Mouse (Mus musculus) lung, embryonic 14.5 days (tissue): Measurements from ENCODE around the gene Gm28048. TPM values are rescaled to one million over a fixed set of nuclear protein-coding genes. Genes with fewer than 3 reads are reported as not detected.

ENCODE experiments used
- ATAC-seq: fragments of 200-750 bp; cut with Nextera tagmentation; 2 replicates; pipeline ENCODE4 v1.8.0; 2017; ENCODE audit warnings: mild to moderate bottlenecking, moderate TSS enrichment, moderate library complexity; ENCODE audit not compliant: insufficient read depth
- DNase-seq: peaks from one replicate; pipeline ENCODE4 v3.0.0-alpha.2; 2015
- H3K27ac ChIP-seq: fragments of 300-500 bp; sonication (generic); 2 replicates; pipeline ENCODE4 v1.5.1; 2014; ENCODE audit warnings: low read depth, mild to moderate bottlenecking, moderate library complexity
- H3K27me3 ChIP-seq: fragments of 300-500 bp; sonication (generic); 2 replicates; pipeline ENCODE4 v1.6.1; 2014; ENCODE audit warnings: low read length, control low read depth; ENCODE audit not compliant: insufficient read depth
- H3K36me3 ChIP-seq: fragments of 300-500 bp; sonication (generic); 2 replicates; pipeline ENCODE4 v1.6.1; 2014; ENCODE audit warnings: control low read depth; ENCODE audit not compliant: insufficient read depth
- H3K4me1 ChIP-seq: fragments of 300-500 bp; sonication (generic); 2 replicates; pipeline ENCODE4 v1.6.1; 2014; ENCODE audit warnings: antibody characterized with exemption, control low read depth; ENCODE audit not compliant: insufficient read depth
- H3K4me2 ChIP-seq: fragments of 300-500 bp; sonication (generic); 2 replicates; pipeline ENCODE4 v1.6.1; 2014; ENCODE audit warnings: mild to moderate bottlenecking
- H3K4me3 ChIP-seq: fragments of 300-500 bp; sonication (generic); 2 replicates; pipeline ENCODE4 v1.5.1; 2014; ENCODE audit warnings: low read depth, low read length
- H3K9ac ChIP-seq: fragments of 300-500 bp; sonication (generic); 2 replicates; pipeline ENCODE4 v1.6.1; 2014
- H3K9me3 ChIP-seq: fragments of 300-500 bp; sonication (generic); 2 replicates; pipeline ENCODE4 v1.6.1; 2016; ENCODE audit warnings: low read depth, low read length, control low read depth
- CTCF ChIP-seq: IDR thresholded peaks from 2 replicates; pipeline ENCODE4 v1.5.1; 2016; ENCODE audit warnings: antibody characterized with exemption, low read depth
- WGBS: fragments of 180-500 bp; shearing (Covaris S2); extraction: QIAGEN DNeasy Blood & Tissue Kit; methylation state at CpG from one replicate; pipeline ENCODE4 v1.1.7; 2014; 5-methylcytosine and 5-hydroxymethylcytosine counted together
- polyA plus RNA-seq: library from polyadenylated mRNA; unstranded; fragments of >200 nt; fragmentation: Nextera tagmentation; extraction: Ambion mirVana; gene quantifications from 2 replicates; pipeline ENCODE4 v1.2.1, GENCODE M21; 2014

Gm28048 gene
- polyA plus RNA-seq, 1 experiment from 2014 or later = 15.3 TPM

DNA sequence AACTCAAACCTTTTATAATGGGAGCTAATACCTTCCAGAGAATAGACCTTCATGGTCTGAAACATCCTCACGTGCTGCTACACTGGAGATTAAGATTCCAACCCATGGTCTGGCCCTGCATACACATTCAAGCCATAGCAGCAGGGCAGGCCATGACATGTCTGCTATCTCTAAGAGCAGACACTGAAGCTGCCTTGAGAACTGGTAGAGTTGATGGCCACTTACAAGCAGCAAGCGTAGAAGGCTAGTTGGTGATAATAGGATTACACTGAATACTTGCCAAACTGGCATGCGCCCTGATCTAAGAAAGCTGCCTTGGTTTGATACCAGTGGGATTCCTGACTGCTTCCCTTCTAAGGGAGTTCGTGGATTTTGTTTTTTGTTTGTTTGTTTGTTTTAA lies 68.1 kb downstream of the Gm28048 start:
- DNase-seq (no peak), ATAC-seq (no peak)
- H3K4me1 ChIP-seq = no peaks in the 10 kb centered on the region
- H3K9ac ChIP-seq = no peak overlapping the region
- no peak overlapping the region for H3K27ac ChIP-seq
- H3K9me3 ChIP-seq = no peaks in the 10 kb centered on the region
- WGBS = 75% methylated on average over 4 of the region's 4 CpGs
- H3K36me3 ChIP-seq = no peaks in the 10 kb centered on the region
- no peak overlapping the region for H3K4me3 ChIP-seq
- no peak for TF ChIP-seq CTCF
- no peaks in the 10 kb centered on the region for H3K27me3 ChIP-seq
- no peak overlapping the region for H3K4me2 ChIP-seq

DNA sequence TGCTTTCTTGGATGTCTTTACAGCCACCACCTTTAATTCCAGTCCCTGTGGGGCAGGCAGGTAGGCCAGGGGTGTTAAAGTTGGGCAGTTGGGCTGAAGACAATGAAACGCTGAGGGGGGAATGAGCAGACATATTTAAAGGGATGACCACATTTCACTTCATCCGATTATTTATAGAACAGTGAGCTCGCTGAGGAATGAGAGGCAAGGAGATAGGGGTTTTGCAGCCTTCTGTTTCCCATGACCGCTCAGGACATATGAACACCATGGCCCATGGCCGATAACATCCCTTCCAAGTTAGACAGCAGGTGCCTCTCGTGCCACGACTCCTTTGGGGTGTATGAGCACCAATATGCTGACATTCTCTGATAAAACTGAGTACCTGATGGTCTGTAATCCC lies 70.1 kb downstream of the Gm28048 start:
- no peak for TF ChIP-seq CTCF
- no peaks in the 10 kb centered on the region for H3K36me3 ChIP-seq
- no peak overlapping the region for H3K4me3 ChIP-seq
- H3K9ac ChIP-seq = no peak overlapping the region
- H3K9me3 ChIP-seq = no peaks in the 10 kb centered on the region
- H3K4me1 ChIP-seq = no peaks in the 10 kb centered on the region
- ATAC-seq (no peak), DNase-seq (no peak)
- H3K27me3 ChIP-seq = no peaks in the 10 kb centered on the region
- 85% methylated on average over 7 of the region's 7 CpGs for WGBS
- no peak overlapping the region for H3K4me2 ChIP-seq
- no peak overlapping the region for H3K27ac ChIP-seq

DNA sequence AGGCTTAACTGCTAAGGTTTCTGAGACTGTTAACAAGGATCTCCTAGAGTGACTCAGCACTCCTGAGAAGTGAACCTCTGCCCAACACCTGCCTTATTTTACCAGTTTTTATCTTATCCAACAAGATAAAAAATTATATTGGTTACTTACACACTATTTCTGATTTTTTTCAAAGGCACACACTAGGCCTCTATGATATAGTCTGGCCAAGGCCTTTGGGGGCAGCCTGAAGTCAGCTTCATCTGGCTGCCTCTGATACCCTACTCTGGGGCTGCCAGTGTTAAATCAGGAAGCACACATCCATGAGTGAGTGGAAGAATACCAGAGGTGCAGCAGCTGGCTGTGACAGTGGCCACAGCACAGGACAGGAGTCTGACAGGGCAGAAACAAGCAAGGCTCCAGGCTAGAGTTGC lies 75.4 kb downstream of the Gm28048 start:
- no peaks in the 10 kb centered on the region for H3K4me1 ChIP-seq
- no peak overlapping the region for H3K4me3 ChIP-seq
- no peak overlapping the region for H3K9ac ChIP-seq
- DNase-seq (no peak), ATAC-seq (no peak)
- no peak for TF ChIP-seq CTCF
- no peaks in the 10 kb centered on the region for H3K27me3 ChIP-seq
- no peak overlapping the region for H3K4me2 ChIP-seq
- no peaks in the 10 kb centered on the region for H3K36me3 ChIP-seq
- H3K27ac ChIP-seq = no peak overlapping the region
- H3K9me3 ChIP-seq = no peaks in the 10 kb centered on the region

DNA sequence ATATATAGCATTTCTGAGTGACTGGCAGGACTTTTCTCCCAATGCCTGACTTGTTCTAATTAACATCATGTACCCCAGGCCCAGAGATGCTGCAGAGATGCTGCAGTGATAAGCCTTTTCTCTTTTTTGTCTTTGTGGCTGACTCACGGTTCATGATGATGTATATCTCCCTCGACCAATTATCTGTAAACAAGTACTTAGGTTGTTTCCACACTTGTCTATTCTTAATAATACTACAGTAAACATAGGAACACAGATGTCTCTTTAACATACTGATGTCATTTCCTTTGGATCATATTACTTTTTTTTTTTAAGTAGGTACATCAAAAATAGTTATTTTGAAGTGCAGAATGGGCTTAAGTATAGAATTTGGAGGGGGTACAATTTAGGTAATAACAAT lies 79.0 kb downstream of the Gm28048 start:
- H3K9me3 ChIP-seq = no peaks in the 10 kb centered on the region
- H3K4me2 ChIP-seq = no peak overlapping the region
- no peak overlapping the region for H3K27ac ChIP-seq
- no peak for DNase-seq
- no peaks in the 10 kb centered on the region for H3K4me1 ChIP-seq
- no peaks in the 10 kb centered on the region for H3K27me3 ChIP-seq
- 53% methylated on average over 2 of the region's 2 CpGs for WGBS
- no peak overlapping the region for H3K9ac ChIP-seq
- no peak for ATAC-seq
- H3K36me3 ChIP-seq = peaks cover 11% of the 10 kb centered on the region; the same call in 1 of the 2 replicates
- no peak for TF ChIP-seq CTCF
- H3K4me3 ChIP-seq = no peak overlapping the region

DNA sequence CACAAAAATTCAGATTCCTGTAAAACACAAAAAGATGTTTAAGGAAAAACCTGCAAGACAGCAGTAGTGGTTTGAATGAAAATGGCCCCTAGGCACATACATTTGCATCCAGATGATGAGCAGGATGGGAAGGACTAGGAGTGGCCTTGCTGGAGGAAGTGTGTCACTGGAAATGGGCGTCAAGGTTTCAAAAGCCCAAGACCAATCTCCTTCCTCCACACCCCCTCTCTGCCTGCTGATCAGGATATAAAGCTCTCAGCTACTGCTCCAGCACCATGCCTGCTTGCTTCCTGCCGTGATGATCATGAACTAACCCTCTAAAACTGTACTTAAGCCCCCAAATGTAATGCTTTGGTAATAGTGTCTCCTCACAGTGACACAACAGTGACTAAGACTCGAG lies 81.8 kb downstream of the Gm28048 start:
- Histone ChIP-seq H3K4me2 (no peak overlapping the region), H3K9me3 (no peaks in the 10 kb centered on the region), H3K9ac (no peak overlapping the region), H3K4me1 (no peaks in the 10 kb centered on the region), H3K36me3 (peaks cover 11% of the 10 kb centered on the region; the same call in 1 of the 2 replicates), H3K4me3 (no peak overlapping the region), H3K27ac (no peak overlapping the region), H3K27me3 (no peaks in the 10 kb centered on the region)
- DNase-seq = no peak
- ATAC-seq = no peak
- WGBS = 76% methylated on average over 3 of the region's 3 CpGs
- no peak for TF ChIP-seq CTCF

DNA sequence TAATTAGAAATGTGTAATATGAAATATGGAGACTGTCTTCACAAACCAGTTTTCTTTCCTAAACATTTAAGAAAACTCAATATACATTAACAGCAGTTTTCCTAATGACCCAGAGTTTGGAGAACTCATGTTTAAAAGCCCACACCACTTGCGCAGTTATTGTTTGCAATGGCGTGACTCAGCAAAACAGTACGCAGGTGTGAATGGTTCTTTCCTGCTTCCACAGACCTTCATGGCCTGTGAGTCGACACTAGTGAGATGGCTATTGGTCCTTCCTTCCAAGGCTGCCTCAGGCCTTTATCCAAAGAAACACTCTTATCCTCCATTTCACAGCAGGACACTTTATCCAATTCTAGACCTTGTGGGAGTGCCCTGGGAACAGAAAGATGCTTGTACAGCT lies 84.2 kb downstream of the Gm28048 start:
- peaks cover 11% of the 10 kb centered on the region; the same call in 1 of the 2 replicates for H3K36me3 ChIP-seq
- 91% methylated on average over 4 of the region's 4 CpGs for WGBS
- H3K27ac ChIP-seq = no peak overlapping the region
- ATAC-seq = no peak
- H3K9ac ChIP-seq = no peak overlapping the region
- TF ChIP-seq CTCF = no peak
- no peak overlapping the region for H3K4me3 ChIP-seq
- H3K27me3 ChIP-seq = no peaks in the 10 kb centered on the region
- H3K4me1 ChIP-seq = no peaks in the 10 kb centered on the region
- DNase-seq = no peak
- no peak overlapping the region for H3K4me2 ChIP-seq
- no peaks in the 10 kb centered on the region for H3K9me3 ChIP-seq

DNA sequence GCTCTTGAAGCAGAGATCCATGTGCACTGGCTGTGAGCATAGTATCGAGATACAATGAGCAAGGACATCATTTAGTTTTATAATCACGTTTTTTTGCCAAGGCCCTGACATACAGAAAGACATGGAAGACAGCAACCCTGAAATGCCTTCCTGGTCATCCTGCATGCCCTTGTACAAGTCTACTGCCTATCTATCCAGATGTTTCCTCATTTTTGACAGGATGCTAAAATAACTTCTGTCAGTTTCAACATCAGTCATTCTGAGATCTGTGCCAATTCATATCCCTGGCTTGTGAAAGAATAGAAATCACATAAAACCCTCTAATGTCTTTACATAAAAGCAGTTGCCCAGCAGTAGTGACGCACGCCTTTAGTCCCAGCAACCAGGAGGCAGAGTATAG lies 84.8 kb downstream of the Gm28048 start:
- ATAC-seq (no peak), DNase-seq (no peak)
- TF ChIP-seq CTCF = no peak
- Histone ChIP-seq H3K27ac (no peak overlapping the region), H3K36me3 (peaks cover 11% of the 10 kb centered on the region; the same call in 1 of the 2 replicates), H3K4me2 (no peak overlapping the region), H3K9ac (no peak overlapping the region), H3K4me3 (no peak overlapping the region), H3K9me3 (no peaks in the 10 kb centered on the region), H3K27me3 (no peaks in the 10 kb centered on the region), H3K4me1 (no peaks in the 10 kb centered on the region)
- WGBS = 87% methylated on average over 4 of the region's 4 CpGs

DNA sequence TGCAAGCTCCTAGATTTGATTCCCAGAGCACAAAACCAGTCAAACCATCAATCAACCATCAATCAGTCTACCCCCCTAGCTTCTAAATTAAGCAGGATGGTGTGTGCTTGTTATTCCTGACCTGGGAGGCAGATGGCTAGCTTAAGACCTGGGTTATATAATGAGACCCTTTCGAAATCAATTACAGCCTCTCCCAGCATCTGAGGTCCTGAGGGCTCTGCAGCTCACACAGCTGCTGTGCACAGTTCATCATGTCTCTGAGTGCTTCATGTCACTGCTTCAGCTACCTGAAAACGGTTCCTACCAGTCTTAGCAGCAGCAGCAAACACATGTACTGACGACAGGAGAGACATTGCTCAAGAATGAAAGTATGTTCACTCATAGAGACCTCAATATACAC lies 88.8 kb downstream of the Gm28048 start:
- H3K36me3 ChIP-seq = no peaks in the 10 kb centered on the region
- H3K27ac ChIP-seq = no peak overlapping the region
- no peak for ATAC-seq
- 60% methylated on average over 3 of the region's 3 CpGs for WGBS
- no peak overlapping the region for H3K9ac ChIP-seq
- DNase-seq = no peak
- H3K4me2 ChIP-seq = no peak overlapping the region
- no peaks in the 10 kb centered on the region for H3K9me3 ChIP-seq
- no peaks in the 10 kb centered on the region for H3K4me1 ChIP-seq
- no peak for TF ChIP-seq CTCF
- H3K27me3 ChIP-seq = no peaks in the 10 kb centered on the region
- H3K4me3 ChIP-seq = no peak overlapping the region
